Mouse (Mus musculus): Measurements from ENCODE around the gene Vps45.

GRCm38 (mm10) chr3:95953023-95953422 lies 105.2 kb downstream of the Vps45 start:
- no peak for TF ChIP-seq POLR2A (IDR thresholded peaks at IDR 0.05; ENCODE audit: control insufficient read depth, low read depth, low read length)
- no peak for TF ChIP-seq CTCF (IDR thresholded peaks at IDR 0.05; ENCODE audit: control insufficient read depth, insufficient read depth, insufficient replicate concordance, low read depth, low read length)
